Mouse (Mus musculus) ZHBTc4 (cell line): ENCODE measurements around the gene 5330417H12Rik.

ENCODE experiments used
- DNase-seq: peaks from one replicate; pipeline ENCODE4 v3.0.0-alpha.2; 2011; ENCODE audit warnings: low read depth, low spot score

Gene 5330417H12Rik

GRCm38 (mm10) chr7:107625781-107626180 is 820 bp upstream of the 5330417H12Rik start:
- DNase-seq, result no peak

- no peak for DNase-seq
Observed at GRCm38 (mm10) chr7:107624432-107624831, 529 bp downstream of the 5330417H12Rik start.

- no peak for DNase-seq
Observed at GRCm38 (mm10) chr7:107620137-107620536, 4.8 kb downstream of the 5330417H12Rik start.

GRCm38 (mm10) chr7:107619225-107619624 is 5.7 kb downstream of the 5330417H12Rik start:
- no peak for DNase-seq

- peak; percentile 81 for DNase-seq
Observed at GRCm38 (mm10) chr7:107618028-107618992, 6.7 kb downstream of the 5330417H12Rik start.

GRCm38 (mm10) chr7:107610880-107611279 is 14.1 kb downstream of the 5330417H12Rik start:
- no peak for DNase-seq

- DNase-seq, result no peak
Observed at GRCm38 (mm10) chr7:107609622-107610255, 15.2 kb downstream of the 5330417H12Rik start.

GRCm38 (mm10) chr7:107607766-107608165 is 17.2 kb downstream of the 5330417H12Rik start:
- no peak for DNase-seq

- DNase-seq, result no peak
Observed at GRCm38 (mm10) chr7:107602913-107603312, 22.0 kb downstream of the 5330417H12Rik start.

- DNase-seq, result no peak
Observed at GRCm38 (mm10) chr7:107602505-107602904, 22.5 kb downstream of the 5330417H12Rik start.

GRCm38 (mm10) chr7:107600651-107601050 is 24.3 kb downstream of the 5330417H12Rik start:
- DNase-seq, result no peak

GRCm38 (mm10) chr7:107597956-107598355 is 27.0 kb downstream of the 5330417H12Rik start:
- DNase-seq, result no peak

- DNase-seq, result no peak
Observed at GRCm38 (mm10) chr7:107596753-107597152, 28.2 kb downstream of the 5330417H12Rik start.

- no peak for DNase-seq
Observed at GRCm38 (mm10) chr7:107595426-107595825, 29.5 kb downstream of the 5330417H12Rik start.

GRCm38 (mm10) chr7:107594857-107595402 is 30.0 kb downstream of the 5330417H12Rik start, which contains the start of gene Ppfibp2:
Gene Ppfibp2 (plus strand): TSS chr7:107595207.
- DNase-seq, result peak; percentile 98

GRCm38 (mm10) chr7:107594325-107594856 is 30.6 kb downstream of the 5330417H12Rik start:
- peak; percentile 91 for DNase-seq

- DNase-seq, result peak; percentile 49
Observed at GRCm38 (mm10) chr7:107593904-107594303, 31.1 kb downstream of the 5330417H12Rik start.

- no peak for DNase-seq
Observed at GRCm38 (mm10) chr7:107592641-107593040, 32.3 kb downstream of the 5330417H12Rik start.

- no peak for DNase-seq
Observed at GRCm38 (mm10) chr7:107574276-107574675, 50.7 kb downstream of the 5330417H12Rik start.
